Mouse (Mus musculus): ENCODE results near the gene Grm1. TPM values are rescaled to one million over a fixed set of nuclear protein-coding genes. Genes with fewer than 3 reads are reported as not detected.

The Grm1 gene
- polyA plus RNA-seq, 1 experiment from 2014 or later = not detected

DNA sequence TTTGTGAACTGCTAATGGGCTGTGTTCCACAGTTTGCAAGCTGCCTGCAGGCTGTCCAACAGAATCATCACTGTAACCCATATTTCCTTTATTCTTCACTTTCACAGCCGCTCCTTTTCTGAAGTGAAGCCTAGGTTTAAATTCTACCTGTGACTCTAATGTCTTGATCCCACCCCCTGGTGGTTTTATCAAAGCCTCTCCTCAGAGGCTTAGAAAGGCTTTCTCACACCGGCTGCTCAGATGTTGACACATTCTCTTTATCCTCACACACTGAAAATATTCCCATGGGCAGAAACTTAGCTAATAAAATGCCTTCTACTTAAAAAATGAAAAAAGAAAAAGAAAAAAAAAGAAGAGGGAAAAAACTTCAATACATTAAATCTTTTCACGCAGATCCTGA lies 210.0 kb downstream of the Grm1 start:
- no peak for DNase-seq (ENCODE audit: low spot score)
- no peaks in the 10 kb centered on the region for H3K4me1 ChIP-seq (ENCODE audit: control insufficient read depth, insufficient read depth, low read length)
- H3K36me3 ChIP-seq (ENCODE audit: control insufficient read depth, insufficient read depth, low read length) = no peaks in the 10 kb centered on the region
- H3K4me3 ChIP-seq (ENCODE audit: low read depth, low read length) = no peak overlapping the region
- no peaks in the 10 kb centered on the region for H3K27me3 ChIP-seq (ENCODE audit: control insufficient read depth, insufficient read depth, low read length)
- H3K4me2 ChIP-seq (ENCODE audit: low read depth) = no peak overlapping the region
- no peak overlapping the region for H3K9ac ChIP-seq (ENCODE audit: low read length)
- no peak for ATAC-seq (ENCODE audit: insufficient read depth, low FRiP score, low TSS enrichment)
- WGBS = 51% methylated on average over 3 of the region's 3 CpGs
- no peaks in the 10 kb centered on the region for H3K9me3 ChIP-seq (ENCODE audit: control insufficient read depth, low read length)
- H3K27ac ChIP-seq (ENCODE audit: low read depth, low read length) = no peak overlapping the region

DNA sequence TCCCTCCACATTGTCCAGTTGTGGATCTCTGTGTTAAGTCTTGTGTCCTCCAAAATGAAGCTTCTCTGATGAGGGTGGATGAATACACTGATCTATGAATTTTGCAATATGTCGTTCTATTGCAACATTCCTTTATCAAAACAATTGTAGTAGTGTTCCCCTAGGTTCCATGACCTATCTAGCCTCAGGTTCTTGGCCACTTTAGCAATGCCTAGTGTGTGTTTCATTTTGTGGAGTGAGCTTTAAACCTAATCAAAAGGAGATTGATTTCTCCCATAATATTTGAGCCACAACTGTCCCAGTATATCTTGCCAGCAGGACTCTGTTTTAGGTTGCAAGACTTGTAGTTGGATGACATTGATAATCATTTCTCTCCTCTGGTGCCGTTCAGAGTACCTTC lies 211.9 kb downstream of the Grm1 start:
- no peaks in the 10 kb centered on the region for H3K27me3 ChIP-seq (ENCODE audit: control insufficient read depth, insufficient read depth, low read length)
- no peak overlapping the region for H3K9ac ChIP-seq (ENCODE audit: low read length)
- no peaks in the 10 kb centered on the region for H3K4me1 ChIP-seq (ENCODE audit: control insufficient read depth, insufficient read depth, low read length)
- H3K4me3 ChIP-seq (ENCODE audit: low read depth, low read length) = no peak overlapping the region
- DNase-seq (ENCODE audit: low spot score) (no peak), ATAC-seq (ENCODE audit: insufficient read depth, low FRiP score, low TSS enrichment) (no peak)
- H3K36me3 ChIP-seq (ENCODE audit: control insufficient read depth, insufficient read depth, low read length) = no peaks in the 10 kb centered on the region
- H3K4me2 ChIP-seq (ENCODE audit: low read depth) = no peak overlapping the region
- no peak overlapping the region for H3K27ac ChIP-seq (ENCODE audit: low read depth, low read length)
- 85% methylated on average over 2 of the region's 2 CpGs for WGBS
- no peaks in the 10 kb centered on the region for H3K9me3 ChIP-seq (ENCODE audit: control insufficient read depth, low read length)

DNA sequence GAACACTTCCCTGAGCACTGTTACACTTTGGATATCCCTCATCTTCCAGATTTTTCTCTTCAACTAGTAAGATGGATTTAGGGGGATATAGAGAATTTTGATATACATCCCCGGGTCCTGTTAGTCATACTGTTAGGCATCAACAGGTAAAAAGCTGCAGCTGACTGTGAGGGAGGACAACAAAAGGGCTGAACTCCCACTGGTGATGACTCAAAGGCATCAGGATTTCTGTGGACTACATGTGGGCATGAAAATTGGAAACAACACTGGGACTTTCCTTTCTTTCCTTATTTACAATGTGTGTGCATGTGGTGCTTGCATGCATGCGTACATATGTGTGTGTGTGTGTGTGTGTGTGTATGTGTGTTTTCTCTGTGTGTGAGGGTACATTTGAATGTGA lies 215.9 kb downstream of the Grm1 start:
- DNase-seq (ENCODE audit: low spot score) (no peak), ATAC-seq (ENCODE audit: insufficient read depth, low FRiP score, low TSS enrichment) (no peak)
- no peak overlapping the region for H3K27ac ChIP-seq (ENCODE audit: low read depth, low read length)
- WGBS = 87% methylated on average over 2 of the region's 2 CpGs
- no peaks in the 10 kb centered on the region for H3K36me3 ChIP-seq (ENCODE audit: control insufficient read depth, insufficient read depth, low read length)
- H3K4me3 ChIP-seq (ENCODE audit: low read depth, low read length) = no peak overlapping the region
- no peaks in the 10 kb centered on the region for H3K4me1 ChIP-seq (ENCODE audit: control insufficient read depth, insufficient read depth, low read length)
- no peak overlapping the region for H3K4me2 ChIP-seq (ENCODE audit: low read depth)
- H3K27me3 ChIP-seq (ENCODE audit: control insufficient read depth, insufficient read depth, low read length) = no peaks in the 10 kb centered on the region
- H3K9ac ChIP-seq (ENCODE audit: low read length) = no peak overlapping the region
- no peaks in the 10 kb centered on the region for H3K9me3 ChIP-seq (ENCODE audit: control insufficient read depth, low read length)

DNA sequence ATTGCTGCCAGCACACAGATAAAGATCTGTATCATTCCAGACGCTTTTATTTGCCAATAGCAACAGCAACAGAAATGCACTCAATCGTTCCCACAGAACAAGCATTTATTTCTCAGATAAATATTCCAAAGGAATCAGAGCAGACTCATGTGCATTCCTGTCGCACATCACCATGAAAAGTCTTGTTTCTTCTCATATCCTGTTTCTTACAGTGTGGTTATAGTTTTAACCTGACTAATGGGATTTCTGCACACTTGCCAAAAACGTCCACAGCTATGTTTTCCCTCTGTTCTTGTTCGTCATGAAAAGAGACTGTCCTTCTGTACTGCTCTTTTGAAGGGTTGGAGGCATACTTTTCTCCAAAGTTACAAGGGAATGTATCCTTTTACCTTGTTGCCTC lies 217.4 kb downstream of the Grm1 start:
- Histone ChIP-seq H3K27ac (ENCODE audit: low read depth, low read length) (no peak overlapping the region), H3K9ac (ENCODE audit: low read length) (no peak overlapping the region), H3K27me3 (ENCODE audit: control insufficient read depth, insufficient read depth, low read length) (no peaks in the 10 kb centered on the region), H3K4me2 (ENCODE audit: low read depth) (no peak overlapping the region), H3K4me3 (ENCODE audit: low read depth, low read length) (no peak overlapping the region), H3K9me3 (ENCODE audit: control insufficient read depth, low read length) (no peaks in the 10 kb centered on the region), H3K4me1 (ENCODE audit: control insufficient read depth, insufficient read depth, low read length) (no peaks in the 10 kb centered on the region), H3K36me3 (ENCODE audit: control insufficient read depth, insufficient read depth, low read length) (no peaks in the 10 kb centered on the region)
- WGBS = 83% methylated on average over 5 of the region's 5 CpGs
- no peak for ATAC-seq (ENCODE audit: insufficient read depth, low FRiP score, low TSS enrichment)
- no peak for DNase-seq (ENCODE audit: low spot score)

DNA sequence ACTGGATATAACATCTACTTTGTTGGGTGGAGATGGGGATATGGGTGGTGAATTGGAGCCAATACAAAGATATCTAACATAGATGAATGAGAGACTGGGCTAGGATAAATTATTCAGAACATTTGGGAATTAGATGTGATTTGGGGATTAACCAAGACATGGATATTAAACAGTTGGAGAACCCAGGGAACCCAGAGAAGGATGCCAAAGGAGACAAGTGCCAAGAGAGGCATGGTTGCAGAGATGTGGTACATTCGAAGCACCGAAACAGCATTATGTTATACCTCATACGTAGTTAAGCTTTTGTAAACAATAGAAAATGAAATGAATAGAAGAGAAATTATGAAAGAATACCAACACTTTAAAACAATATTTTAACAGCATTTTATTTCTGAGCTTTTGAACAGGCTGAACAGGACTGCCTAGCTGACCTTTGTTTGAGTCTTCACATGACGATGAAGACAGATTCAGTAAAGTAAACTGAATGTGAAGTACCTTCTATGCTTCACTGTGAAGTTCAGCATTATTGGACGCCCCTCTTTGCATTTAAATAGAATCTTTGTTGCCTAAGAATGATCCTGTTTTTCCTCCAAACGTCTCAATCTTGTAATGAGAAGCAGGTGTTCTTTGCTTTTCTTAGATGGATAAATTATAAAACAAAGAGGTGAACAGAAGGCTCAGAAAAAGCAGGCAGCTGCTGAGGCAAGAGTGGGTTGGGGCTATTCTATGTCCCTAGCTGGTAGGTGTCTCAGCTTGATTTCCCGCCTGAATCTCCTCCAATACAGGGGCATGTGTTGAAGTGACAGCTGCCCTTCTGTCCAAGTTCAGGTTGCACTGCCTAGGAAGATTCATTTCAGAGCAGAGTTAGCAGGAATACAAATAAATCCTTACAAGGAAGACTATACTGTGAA lies 234.5 kb downstream of the Grm1 start:
- peak; percentile 40 for ATAC-seq (ENCODE audit: insufficient read depth, low FRiP score, low TSS enrichment)
- Histone ChIP-seq H3K4me1 (ENCODE audit: control insufficient read depth, insufficient read depth, low read length) (no peaks in the 10 kb centered on the region), H3K9ac (ENCODE audit: low read length) (no peak overlapping the region), H3K27me3 (ENCODE audit: control insufficient read depth, insufficient read depth, low read length) (no peaks in the 10 kb centered on the region), H3K27ac (ENCODE audit: low read depth, low read length) (no peak overlapping the region), H3K4me3 (ENCODE audit: low read depth, low read length) (no peak overlapping the region), H3K36me3 (ENCODE audit: control insufficient read depth, insufficient read depth, low read length) (no peaks in the 10 kb centered on the region), H3K4me2 (ENCODE audit: low read depth) (no peak overlapping the region), H3K9me3 (ENCODE audit: control insufficient read depth, low read length) (no peaks in the 10 kb centered on the region)
- 70% methylated on average over 7 of the region's 7 CpGs for WGBS
- DNase-seq (ENCODE audit: low spot score) = no peak

DNA sequence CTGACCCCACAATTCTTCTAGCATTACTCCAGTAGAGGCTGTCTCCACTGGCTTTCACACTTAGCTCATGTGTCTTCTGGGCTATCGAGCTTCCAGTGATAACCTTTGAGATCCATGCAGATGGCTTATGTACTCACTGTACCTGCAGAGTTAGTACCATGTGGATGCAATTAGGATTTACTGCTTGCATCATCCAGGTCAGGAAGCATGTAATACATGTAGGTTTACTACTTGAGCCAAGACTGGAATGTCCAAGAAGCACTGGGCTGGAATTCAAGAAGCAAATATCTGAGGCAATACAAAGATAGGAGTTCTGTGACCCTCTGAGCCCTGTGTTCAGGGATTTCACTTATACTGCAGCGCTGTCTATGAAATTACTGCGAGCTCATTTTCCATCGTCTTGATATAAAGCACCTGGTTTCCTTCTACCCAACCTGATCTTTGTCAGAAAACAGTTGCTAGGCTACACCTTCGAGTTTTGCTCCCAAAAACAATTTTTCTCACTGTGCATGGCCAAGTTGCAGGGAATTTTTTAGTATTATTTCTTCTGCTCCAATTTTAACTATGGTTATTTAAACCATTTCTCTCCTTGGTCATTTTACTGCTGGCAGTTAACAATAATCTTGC lies 237.0 kb downstream of the Grm1 start:
- no peak overlapping the region for H3K9ac ChIP-seq (ENCODE audit: low read length)
- no peaks in the 10 kb centered on the region for H3K9me3 ChIP-seq (ENCODE audit: control insufficient read depth, low read length)
- ATAC-seq (ENCODE audit: insufficient read depth, low FRiP score, low TSS enrichment) (no peak), DNase-seq (ENCODE audit: low spot score) (no peak)
- no peaks in the 10 kb centered on the region for H3K27me3 ChIP-seq (ENCODE audit: control insufficient read depth, insufficient read depth, low read length)
- H3K4me3 ChIP-seq (ENCODE audit: low read depth, low read length) = no peak overlapping the region
- H3K4me1 ChIP-seq (ENCODE audit: control insufficient read depth, insufficient read depth, low read length) = no peaks in the 10 kb centered on the region
- H3K4me2 ChIP-seq (ENCODE audit: low read depth) = no peak overlapping the region
- H3K36me3 ChIP-seq (ENCODE audit: control insufficient read depth, insufficient read depth, low read length) = no peaks in the 10 kb centered on the region
- 87% methylated on average over 5 of the region's 5 CpGs for WGBS
- no peak overlapping the region for H3K27ac ChIP-seq (ENCODE audit: low read depth, low read length)

DNA sequence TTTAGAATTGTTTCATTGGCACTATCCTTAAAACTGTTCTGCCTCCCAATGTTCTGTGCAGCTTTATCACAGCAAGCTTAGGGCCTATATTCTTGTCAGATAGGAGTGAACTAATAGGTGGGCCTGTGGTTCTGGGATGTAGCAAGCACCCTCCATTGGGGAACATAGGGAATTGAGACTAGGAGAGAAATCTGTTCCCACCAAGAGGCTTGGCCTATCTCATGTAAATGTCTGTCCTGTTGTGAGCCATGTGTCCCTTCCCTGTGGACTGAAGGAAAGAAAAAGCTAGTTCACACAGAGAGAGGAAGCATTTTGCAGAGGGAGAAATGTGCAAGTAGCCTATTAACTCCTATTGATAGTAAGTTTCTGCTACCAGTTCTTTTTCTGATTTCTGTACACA lies 246.8 kb downstream of the Grm1 start:
- Histone ChIP-seq H3K9me3 (ENCODE audit: control insufficient read depth, low read length) (no peaks in the 10 kb centered on the region), H3K9ac (ENCODE audit: low read length) (no peak overlapping the region), H3K36me3 (ENCODE audit: control insufficient read depth, insufficient read depth, low read length) (no peaks in the 10 kb centered on the region), H3K4me3 (ENCODE audit: low read depth, low read length) (no peak overlapping the region), H3K4me2 (ENCODE audit: low read depth) (no peak overlapping the region), H3K4me1 (ENCODE audit: control insufficient read depth, insufficient read depth, low read length) (no peaks in the 10 kb centered on the region), H3K27ac (ENCODE audit: low read depth, low read length) (no peak overlapping the region), H3K27me3 (ENCODE audit: control insufficient read depth, insufficient read depth, low read length) (no peaks in the 10 kb centered on the region)
- ATAC-seq (ENCODE audit: insufficient read depth, low FRiP score, low TSS enrichment) = no peak
- no peak for DNase-seq (ENCODE audit: low spot score)

DNA sequence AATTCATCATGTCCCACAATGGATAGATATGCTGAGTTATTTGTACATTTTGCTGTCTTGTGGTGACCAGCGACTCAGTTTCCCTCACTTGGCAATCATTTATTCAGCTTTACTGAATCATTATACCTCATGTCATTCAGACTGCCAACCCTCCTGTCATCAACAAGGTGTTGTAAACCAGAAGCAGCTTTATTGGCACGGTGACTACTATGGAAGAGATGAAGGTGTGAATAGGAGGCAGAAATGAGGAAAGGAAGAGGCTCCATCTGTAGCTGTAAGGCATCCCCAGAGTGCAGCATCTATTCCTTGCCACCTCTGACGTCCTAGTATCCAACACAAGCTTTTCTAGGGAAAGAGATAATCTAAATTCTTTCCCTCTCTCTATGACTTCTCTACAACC lies 247.3 kb downstream of the Grm1 start:
- H3K36me3 ChIP-seq (ENCODE audit: control insufficient read depth, insufficient read depth, low read length) = no peaks in the 10 kb centered on the region
- no peak overlapping the region for H3K4me3 ChIP-seq (ENCODE audit: low read depth, low read length)
- H3K4me2 ChIP-seq (ENCODE audit: low read depth) = no peak overlapping the region
- H3K9ac ChIP-seq (ENCODE audit: low read length) = no peak overlapping the region
- DNase-seq (ENCODE audit: low spot score) = no peak
- ATAC-seq (ENCODE audit: insufficient read depth, low FRiP score, low TSS enrichment) = no peak
- 83% methylated on average over 3 of the region's 3 CpGs for WGBS
- no peaks in the 10 kb centered on the region for H3K9me3 ChIP-seq (ENCODE audit: control insufficient read depth, low read length)
- H3K27ac ChIP-seq (ENCODE audit: low read depth, low read length) = no peak overlapping the region
- H3K27me3 ChIP-seq (ENCODE audit: control insufficient read depth, insufficient read depth, low read length) = no peaks in the 10 kb centered on the region
- H3K4me1 ChIP-seq (ENCODE audit: control insufficient read depth, insufficient read depth, low read length) = no peaks in the 10 kb centered on the region

DNA sequence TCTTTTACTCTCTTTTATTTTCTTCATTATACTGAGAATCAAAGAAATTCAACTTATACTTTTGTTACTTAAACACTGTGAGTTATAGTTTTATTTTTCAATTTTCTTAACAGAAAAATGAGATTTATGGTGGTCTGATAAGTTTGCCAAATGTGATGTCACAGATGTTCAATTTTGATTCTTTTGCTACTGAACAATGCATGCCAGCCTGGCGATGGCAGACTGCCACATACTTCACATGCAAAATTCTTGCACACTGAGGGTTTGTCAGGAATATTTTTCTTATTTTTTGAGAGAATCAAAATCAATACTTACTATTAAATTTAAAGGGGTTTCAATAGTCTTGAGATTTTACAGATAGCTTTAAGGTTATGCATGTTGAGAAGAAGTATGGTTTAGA lies 251.0 kb downstream of the Grm1 start:
- H3K9me3 ChIP-seq (ENCODE audit: control insufficient read depth, low read length) = no peaks in the 10 kb centered on the region
- WGBS = 82% methylated on average over 1 of the region's 1 CpGs
- no peak overlapping the region for H3K27ac ChIP-seq (ENCODE audit: low read depth, low read length)
- H3K4me1 ChIP-seq (ENCODE audit: control insufficient read depth, insufficient read depth, low read length) = no peaks in the 10 kb centered on the region
- H3K27me3 ChIP-seq (ENCODE audit: control insufficient read depth, insufficient read depth, low read length) = no peaks in the 10 kb centered on the region
- H3K9ac ChIP-seq (ENCODE audit: low read length) = no peak overlapping the region
- H3K4me3 ChIP-seq (ENCODE audit: low read depth, low read length) = no peak overlapping the region
- ATAC-seq (ENCODE audit: insufficient read depth, low FRiP score, low TSS enrichment) = no peak
- no peak overlapping the region for H3K4me2 ChIP-seq (ENCODE audit: low read depth)
- DNase-seq (ENCODE audit: low spot score) = no peak
- no peaks in the 10 kb centered on the region for H3K36me3 ChIP-seq (ENCODE audit: control insufficient read depth, insufficient read depth, low read length)

Data from neural tube, embryonic 11.5 days (tissue).